Mouse (Mus musculus) heart, embryonic 10.5 days (tissue): ENCODE results near the gene Mx1. TPM values are rescaled to one million over a fixed set of nuclear protein-coding genes. Genes with fewer than 3 reads are reported as not detected.

Experiments used
- DNase-seq: peaks from one replicate; pipeline ENCODE4 v3.0.0-alpha.2; 2017; ENCODE audit warnings: low spot score
- H3K27ac ChIP-seq: fragments of 300-500 bp; sonication (generic); 2 replicates; pipeline ENCODE4 v1.5.1; 2016; ENCODE audit warnings: mild to moderate bottlenecking
- H3K27me3 ChIP-seq: fragments of 300-500 bp; sonication (generic); 2 replicates; pipeline ENCODE4 v1.6.1; 2016; ENCODE audit warnings: mild to moderate bottlenecking; ENCODE audit not compliant: poor library complexity, insufficient read depth, severe bottlenecking
- H3K36me3 ChIP-seq: fragments of 300-500 bp; sonication (generic); 2 replicates; pipeline ENCODE4 v1.6.1; 2016; ENCODE audit warnings: mild to moderate bottlenecking, moderate library complexity
- H3K4me1 ChIP-seq: fragments of 300-500 bp; sonication (generic); 2 replicates; pipeline ENCODE4 v1.6.1; 2016; ENCODE audit warnings: mild to moderate bottlenecking
- H3K4me3 ChIP-seq: fragments of 300-500 bp; sonication (generic); 2 replicates; pipeline ENCODE4 v1.5.1; 2016; ENCODE audit warnings: mild to moderate bottlenecking, moderate library complexity
- H3K9me3 ChIP-seq: fragments of 300-500 bp; sonication (generic); 2 replicates; pipeline ENCODE4 v1.6.1; 2016; ENCODE audit warnings: mild to moderate bottlenecking, moderate library complexity
- WGBS: fragments of 180-500 bp; shearing (Covaris S2); methylation state at CpG from one replicate; pipeline ENCODE4 v1.1.7; 2016; 5-methylcytosine and 5-hydroxymethylcytosine counted together
- polyA plus RNA-seq: library from polyadenylated mRNA; unstranded; fragments of >200 nt; fragmentation: Nextera tagmentation; extraction: Ambion mirVana; gene quantifications from 2 replicates; pipeline ENCODE4 v1.2.1, GENCODE M21; 2016

The Mx1 gene
- polyA plus RNA-seq, 1 experiment from 2014 or later, result not detected

GRCm38 (mm10) chr16:97397945-97398531, 64.7 kb downstream of the Mx1 start:
- no peaks in the 10 kb centered on the region for H3K9me3 ChIP-seq
- H3K27me3 ChIP-seq, result no peaks in the 10 kb centered on the region; the same call in 1 of the 2 replicates
- 0 out of 2 replicates have a peak, but pooled peaks cover 3% of the 10 kb centered on the region for H3K4me1 ChIP-seq
- no peak overlapping the region for H3K27ac ChIP-seq
- 46% methylated on average over 2 of the region's 2 CpGs for WGBS
- no peak for DNase-seq
- no peaks in the 10 kb centered on the region for H3K36me3 ChIP-seq
- no peak overlapping the region for H3K4me3 ChIP-seq

Other genes starting within 250 kb of the Mx1 start
- gene Bace2, start 106.2 kb downstream of the Mx1 start, polyA plus RNA-seq, result 17.7 and 43.1 TPM in 2 replicates
- gene Fam3b, start 51.9 kb upstream of the Mx1 start, polyA plus RNA-seq, result not detected in 2 replicates
- gene Tmprss2, start 148.3 kb upstream of the Mx1 start, polyA plus RNA-seq, result 0.68 and 2.5 TPM in 2 replicates